ENCODE assay signal across 23 mouse cellular contexts in genomic region chr13:98477991-98478390, GRCm38 (mm10). TPM values are rescaled to one million over a fixed set of nuclear protein-coding genes. Genes with fewer than 3 reads are reported as not detected.
DNase-seq lines count a peak whose midpoint lies in the region; ATAC-seq and TF ChIP-seq lines count a peak whose summit lies in the region.
"Had no signal": no experiment of that assay in that cellular context is flagged by ENCODE, and none has a peak within 500 bp of the region (broad histone marks: within the 10 kb centered on the region; RNA-seq: fewer than 3 reads in every experiment).

No protein-coding gene starts in this region.

- no peak overlapping the region for H3K9ac ChIP-seq in lung, postnatal 0 days (replicated peaks; ENCODE audit: low read depth)
- H3K9ac ChIP-seq in midbrain, embryonic 14.5 days (replicated peaks; ENCODE audit: low read length): no peak overlapping the region
- H3K9ac ChIP-seq: embryonic facial prominence, embryonic 15.5 days; heart, embryonic 13.5 days; hindbrain, embryonic 14.5 days had no signal

- no peaks in the 10 kb centered on the region for H3K9me3 ChIP-seq in heart, embryonic 10.5 days
- no peaks in the 10 kb centered on the region for H3K9me3 ChIP-seq in lung, postnatal 0 days (ENCODE audit: low read length)
- H3K9me3 ChIP-seq in midbrain, embryonic 14.5 days (ENCODE audit: control insufficient read depth, low read length): no peaks in the 10 kb centered on the region
- H3K9me3 ChIP-seq: embryonic facial prominence, embryonic 15.5 days; G1E; heart, embryonic 13.5 days had no signal

- H3K36me3 ChIP-seq in heart, embryonic 10.5 days: no peaks in the 10 kb centered on the region
- no peaks in the 10 kb centered on the region for H3K36me3 ChIP-seq in lung, postnatal 0 days (ENCODE audit: insufficient read depth, low read length)
- no peaks in the 10 kb centered on the region for H3K36me3 ChIP-seq in midbrain, embryonic 14.5 days (ENCODE audit: control insufficient read depth, insufficient read depth, low read length)
- H3K36me3 ChIP-seq: embryonic facial prominence, embryonic 15.5 days; G1E; heart, embryonic 13.5 days had no signal

- peak; percentile 67 for DNase-seq in heart, embryonic 10.5 days (ENCODE audit: low spot score)
- DNase-seq in heart, postnatal 14 days: no peak
- peak; percentile 60 for DNase-seq in lung, postnatal 0 days (ENCODE audit: low spot score)
- no peak for DNase-seq in lung, postnatal 10 days
- DNase-seq in 3T3-L1 (ENCODE audit: low read depth, low spot score) (peak; percentile 90), Patski (ENCODE audit: low read depth, low spot score) (no peak)
- DNase-seq in midbrain, embryonic 14.5 days: no peak
- no peak for DNase-seq in cerebellum, postnatal 14 days
- DNase-seq: adrenal gland, adult 2 months; adrenal gland, postnatal 25 days; cerebellum, adult 2 months; cerebellum, postnatal 10 days; embryo, embryonic 11 days; gastrocnemius, postnatal 14 days had no signal

- in situ Hi-C loops in Patski (cut with MboI; ENCODE audit: low pct_unique_long_range_greater_than_20kb): no loop called here

- no peak overlapping the region for H3K4me3 ChIP-seq in heart, embryonic 10.5 days
- H3K4me3 ChIP-seq in lung, postnatal 0 days (ENCODE audit: low read depth, low read length): no peak overlapping the region
- H3K4me3 ChIP-seq in midbrain, embryonic 14.5 days (replicated peaks; ENCODE audit: low read depth, low read length): no peak overlapping the region
- H3K4me3 ChIP-seq: embryonic facial prominence, embryonic 15.5 days; heart, embryonic 13.5 days had no signal

- no peak overlapping the region for H3K27ac ChIP-seq in heart, embryonic 10.5 days
- H3K27ac ChIP-seq in lung, postnatal 0 days (ENCODE audit: low read length): no peak overlapping the region
- H3K27ac ChIP-seq in midbrain, embryonic 14.5 days (replicated peaks; ENCODE audit: low read depth, low read length): no peak overlapping the region
- H3K27ac ChIP-seq: embryonic facial prominence, embryonic 15.5 days; heart, embryonic 13.5 days; hindbrain, embryonic 14.5 days had no signal

- intact Hi-C loops in heart, postnatal 14 days (cut with DNase I): no loop called here

- H3K4me1 ChIP-seq in heart, embryonic 10.5 days: peaks cover 30% of the 10 kb centered on the region
- H3K4me1 ChIP-seq in lung, postnatal 0 days (ENCODE audit: insufficient read depth, low read depth, low read length): no peaks in the 10 kb centered on the region
- no peaks in the 10 kb centered on the region for H3K4me1 ChIP-seq in midbrain, embryonic 14.5 days (ENCODE audit: control insufficient read depth, insufficient read depth, low read length)

- TF ChIP-seq EP300 in lung, postnatal 0 days (IDR thresholded peaks at IDR 0.05): peak; percentile 70

- CTCF ChIA-PET in Patski (lab: Charles Lee): no interaction called here

- POLR2A ChIA-PET in Patski (lab: Charles Lee): no interaction called here

- peak; percentile 96 for ATAC-seq in lung, postnatal 0 days
- ATAC-seq in Patski: peak; percentile 86
- ATAC-seq in midbrain, embryonic 14.5 days (ENCODE audit: low FRiP score, low TSS enrichment): no peak
- ATAC-seq: CD4-positive, CD25-positive, alpha-beta regulatory T cell, adult 4 months; forebrain, embryonic 16.5 days; intestine, embryonic 16.5 days had no signal

- H3K27me3 ChIP-seq in heart, embryonic 10.5 days (ENCODE audit: insufficient read depth, poor library complexity, severe bottlenecking): 0 out of 2 replicates have a peak, but pooled peaks cover 28% of the 10 kb centered on the region
- no peaks in the 10 kb centered on the region for H3K27me3 ChIP-seq in lung, postnatal 0 days (replicated peaks; ENCODE audit: insufficient read depth, low read length)
- H3K27me3 ChIP-seq in Patski: no peaks in the 10 kb centered on the region
- H3K27me3 ChIP-seq in midbrain, embryonic 14.5 days (ENCODE audit: control insufficient read depth, insufficient read depth, low read length): no peaks in the 10 kb centered on the region
- H3K27me3 ChIP-seq: embryonic facial prominence, embryonic 15.5 days had no signal

- no peak overlapping the region for H3K4me2 ChIP-seq in lung, postnatal 0 days (replicated peaks; ENCODE audit: low read depth, low read length)
- no peak overlapping the region for H3K4me2 ChIP-seq in midbrain, embryonic 14.5 days (ENCODE audit: low read length)
- H3K4me2 ChIP-seq: embryonic facial prominence, embryonic 15.5 days; heart, embryonic 13.5 days; hindbrain, embryonic 14.5 days had no signal

- no peak for TF ChIP-seq CTCF in lung, postnatal 0 days (IDR thresholded peaks at IDR 0.05)
- no peak for TF ChIP-seq CTCF in Patski (IDR thresholded peaks at IDR 0.05)

- 51% methylated on average over 3 of the region's 3 CpGs for WGBS in heart, embryonic 10.5 days
- WGBS in lung, postnatal 0 days: 55% methylated on average over 3 of the region's 3 CpGs
- 97% methylated on average over 3 of the region's 3 CpGs for WGBS in midbrain, embryonic 14.5 days

RNA-seq across cellular contexts. Expression of gene Gm10320, which starts 13.8 kb away (rescaled TPM):
- polyA plus RNA-seq in heart, embryonic 10.5 days (2016; fragmentation: Nextera tagmentation; extraction: Ambion mirVana): 0.48 and 0.82 TPM in 2 replicates
- total RNA-seq in heart, postnatal 14 days (2021): not detected
- polyA plus RNA-seq in lung, postnatal 0 days (2015; fragmentation: Nextera tagmentation; extraction: Ambion mirVana): 1.3 and 2.0 TPM in 2 replicates
- polyA plus RNA-seq in Patski (2021): 61.3 TPM
- 0.67 and 0.70 TPM in 2 replicates for polyA plus RNA-seq in midbrain, embryonic 14.5 days (2014; fragmentation: Nextera tagmentation; extraction: Ambion mirVana)
- total RNA-seq: adrenal gland, adult 2 months; adrenal gland, postnatal 25 days; gastrocnemius, postnatal 14 days; heart, adult 8-10 months; hematopoietic stem cell, adult 5-6 weeks had no signal

Comparison
In these comparisons a context has a peak if more than half of its experiments do, and no peak if none do; other contexts are left out.
1. DNase-seq: peak in heart, embryonic 10.5 days (single experiment), lung, postnatal 0 days (single experiment) and 3T3-L1 (single experiment); none in heart, postnatal 14 days (0 of 2), lung, postnatal 10 days (single experiment), Patski (single experiment), midbrain, embryonic 14.5 days (single experiment) and cerebellum, postnatal 14 days (0 of 2).
2. RNA of gene Gm10320, which starts 13.8 kb away (polyA plus RNA-seq): 61.3 TPM in Patski (single experiment); 1.3 to 2.0 TPM in lung, postnatal 0 days, 0.48 to 0.82 TPM in heart, embryonic 10.5 days and 0.67 to 0.70 TPM in midbrain, embryonic 14.5 days; every median in the first group is over 10 times any median in the second.